23 mouse cellular contexts compared by ENCODE assay signal in genomic region chr17:69461680-69462079, GRCm38 (mm10). TPM values are rescaled to one million over a fixed set of nuclear protein-coding genes. Genes with fewer than 3 reads are reported as not detected.
"Had no signal": no experiment of that assay in that cellular context is flagged by ENCODE, and none has a peak within 500 bp of the region (broad histone marks: within the 10 kb centered on the region; RNA-seq: fewer than 3 reads in every experiment).

No protein-coding gene starts in this region.

- DNase-seq: retina, postnatal 1 day; right cerebral cortex, adult 18-20 months; right cerebral cortex, postnatal 14 days; right cerebral cortex, postnatal 25 days; right cerebral cortex, postnatal 4 days; spleen, adult 18-20 months; thymus, adult 18-20 months; thymus, adult 2 months; thymus, postnatal 14 days; thymus, postnatal 25 days; thymus, postnatal 36 days; thymus, postnatal 4 days had no signal

- H3K4me2 ChIP-seq: neural tube, embryonic 13.5 days; neural tube, embryonic 15.5 days; stomach, embryonic 15.5 days had no signal

- H3K9me3 ChIP-seq: neural tube, embryonic 13.5 days; neural tube, embryonic 15.5 days; stomach, embryonic 15.5 days had no signal

- H3K4me3 ChIP-seq: neural tube, embryonic 13.5 days; neural tube, embryonic 15.5 days; stomach, embryonic 15.5 days had no signal

- H3K9ac ChIP-seq: neural tube, embryonic 13.5 days; neural tube, embryonic 15.5 days; stomach, embryonic 15.5 days had no signal

- H3K27ac ChIP-seq: neural tube, embryonic 13.5 days; neural tube, embryonic 15.5 days; stomach, embryonic 15.5 days; stomach, postnatal 0 days had no signal

- H3K27me3 ChIP-seq: neural tube, embryonic 13.5 days; neural tube, embryonic 15.5 days; stomach, embryonic 15.5 days had no signal

- H3K4me1 ChIP-seq: neural tube, embryonic 13.5 days; neural tube, embryonic 15.5 days; stomach, embryonic 15.5 days had no signal

- H3K36me3 ChIP-seq: neural tube, embryonic 13.5 days; neural tube, embryonic 15.5 days; stomach, embryonic 15.5 days had no signal

RNA-seq across cellular contexts. Expression of gene Akain1, which starts 22.6 kb away (rescaled TPM):
- polyA plus RNA-seq: small intestine, adult 2 months; spleen, adult 2 months; stomach, embryonic 14.5 days; stomach, embryonic 15.5 days; stomach, embryonic 16.5 days; testis, adult 2 months; thymus, postnatal 0 days; urinary bladder, adult 2 months had no signal
